Comparison of ENCODE assay signal across 13 mouse cellular contexts in the genomic region with DNA sequence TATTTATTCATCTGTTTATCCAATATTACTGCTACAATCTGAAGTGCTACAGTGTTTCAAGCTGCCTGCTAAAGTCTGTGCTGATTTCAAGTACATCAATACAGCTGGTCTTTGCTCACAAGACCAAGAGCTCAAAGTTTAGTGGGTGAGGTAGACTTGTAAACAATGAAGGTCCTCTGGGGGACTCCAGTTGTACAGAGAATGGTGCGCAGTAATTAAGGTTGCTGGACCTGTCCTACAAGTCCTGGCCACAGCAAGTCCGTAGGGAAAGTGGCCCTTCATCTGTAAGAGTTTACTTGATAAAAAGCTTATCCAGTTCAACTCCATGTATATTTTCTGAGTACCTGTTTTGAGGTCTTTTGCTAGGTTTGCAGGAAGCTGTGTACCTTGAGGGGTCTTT. TPM values are rescaled to one million over a fixed set of nuclear protein-coding genes. Genes with fewer than 3 reads are reported as not detected.
A peak's percentile ranks its signal among the peaks of the same experiment; 100 is the strongest.
DNase-seq lines count a peak whose midpoint lies in the region; ATAC-seq and TF ChIP-seq lines count a peak whose summit lies in the region.
"Had no signal": no experiment of that assay in that cellular context is flagged by ENCODE, and none has a peak within 500 bp of the region (broad histone marks: within the 10 kb centered on the region; RNA-seq: fewer than 3 reads in every experiment).

No protein-coding gene starts in this region.

- 42% methylated on average over 2 of the region's 2 CpGs for WGBS in midbrain, embryonic 10.5 days
- 62% methylated on average over 2 of the region's 2 CpGs for WGBS in midbrain, postnatal 0 days
- 34% methylated on average over 2 of the region's 2 CpGs for WGBS in hindbrain, embryonic 11.5 days
- WGBS in lung, postnatal 0 days, result 34% methylated on average over 2 of the region's 2 CpGs
- WGBS in stomach, embryonic 14.5 days, result 49% methylated on average over 2 of the region's 2 CpGs
- WGBS in liver, postnatal 0 days (ENCODE audit: insufficient replicate concordance), result 50% methylated on average over 2 of the region's 2 CpGs

- H3K4me1 ChIP-seq in midbrain, embryonic 10.5 days, result peaks cover 46% of the 10 kb centered on the region
- 0 out of 2 replicates have a peak, but pooled peaks cover 9% of the 10 kb centered on the region for H3K4me1 ChIP-seq in midbrain, postnatal 0 days (ENCODE audit: insufficient read depth, low read length)
- peaks cover 7% of the 10 kb centered on the region; the same call in 1 of the 2 replicates for H3K4me1 ChIP-seq in hindbrain, embryonic 11.5 days (replicated peaks; ENCODE audit: control insufficient read depth, insufficient read depth, low read length)
- H3K4me1 ChIP-seq in lung, postnatal 0 days (ENCODE audit: insufficient read depth, low read depth, low read length), result no peaks in the 10 kb centered on the region
- no peaks in the 10 kb centered on the region; the same call in 1 of the 2 replicates for H3K4me1 ChIP-seq in stomach, embryonic 14.5 days (ENCODE audit: control insufficient read depth, insufficient read depth, low read length)
- H3K4me1 ChIP-seq in liver, postnatal 0 days (ENCODE audit: insufficient read depth), result peaks cover 8% of the 10 kb centered on the region

- H3K4me2 ChIP-seq in midbrain, postnatal 0 days (ENCODE audit: low read depth, low read length, poor library complexity, severe bottlenecking), result no peak overlapping the region
- peak overlapping the region; percentile 86 for H3K4me2 ChIP-seq in hindbrain, embryonic 11.5 days (replicated peaks; ENCODE audit: low read depth, low read length)
- peak overlapping the region; percentile 1; the same call in 1 of the 2 replicates for H3K4me2 ChIP-seq in lung, postnatal 0 days (replicated peaks; ENCODE audit: low read depth, low read length)
- H3K4me2 ChIP-seq in stomach, embryonic 14.5 days (replicated peaks; ENCODE audit: low read depth, low read length), result peak overlapping the region; percentile 93; the same call in 1 of the 2 replicates
- H3K4me2 ChIP-seq in liver, postnatal 0 days (ENCODE audit: low read depth, low read length), result no peak overlapping the region

- no peak for TF ChIP-seq CTCF in midbrain, postnatal 0 days (IDR thresholded peaks at IDR 0.05)
- no peak for TF ChIP-seq CTCF in lung, postnatal 0 days (IDR thresholded peaks at IDR 0.05)
- no peak for TF ChIP-seq CTCF in liver, postnatal 0 days (IDR thresholded peaks at IDR 0.05; ENCODE audit: low read depth)

- H3K36me3 ChIP-seq in midbrain, embryonic 10.5 days, result no peaks in the 10 kb centered on the region
- no peaks in the 10 kb centered on the region for H3K36me3 ChIP-seq in midbrain, postnatal 0 days (ENCODE audit: insufficient read depth, low read length)
- H3K36me3 ChIP-seq in hindbrain, embryonic 11.5 days (ENCODE audit: control insufficient read depth, insufficient read depth, low read length), result no peaks in the 10 kb centered on the region
- no peaks in the 10 kb centered on the region for H3K36me3 ChIP-seq in lung, postnatal 0 days (ENCODE audit: insufficient read depth, low read length)
- no peaks in the 10 kb centered on the region for H3K36me3 ChIP-seq in stomach, embryonic 14.5 days (ENCODE audit: control insufficient read depth, insufficient read depth, low read length)
- no peaks in the 10 kb centered on the region for H3K36me3 ChIP-seq in liver, postnatal 0 days (replicated peaks; ENCODE audit: insufficient read depth, low read length)
- H3K36me3 ChIP-seq: heart, embryonic 10.5 days had no signal

- ATAC-seq in midbrain, postnatal 0 days (ENCODE audit: low FRiP score), result no peak
- ATAC-seq in hindbrain, embryonic 11.5 days (ENCODE audit: low FRiP score), result no peak
- peak; percentile 67 for ATAC-seq in lung, postnatal 0 days
- peak; percentile 64; the same call in 1 of the 2 replicates for ATAC-seq in stomach, embryonic 14.5 days (ENCODE audit: insufficient number of reproducible peaks, insufficient read depth, low FRiP score, low read depth)
- no peak for ATAC-seq in liver, postnatal 0 days

- DNase-seq in midbrain, embryonic 10.5 days (ENCODE audit: low spot score), result no peak
- DNase-seq in midbrain, postnatal 0 days (ENCODE audit: low spot score), result no peak
- no peak for DNase-seq in hindbrain, embryonic 11.5 days (ENCODE audit: low spot score)
- peak; percentile 75 for DNase-seq in lung, postnatal 0 days (ENCODE audit: low spot score)
- DNase-seq in heart, adult 9 months (ENCODE audit: low spot score in 2 of 2), result no peak
- no peak for DNase-seq in liver, postnatal 0 days
- no peak for DNase-seq in spleen, postnatal 4 days (ENCODE audit: low spot score in 2 of 2)
- DNase-seq: cerebellum, adult 11-12 months; kidney, postnatal 14 days; thymus, postnatal 25 days had no signal

- no peak overlapping the region for H3K9ac ChIP-seq in midbrain, postnatal 0 days (replicated peaks; ENCODE audit: low read length, poor library complexity, severe bottlenecking)
- H3K9ac ChIP-seq in hindbrain, embryonic 11.5 days (ENCODE audit: low read depth, low read length), result no peak overlapping the region
- no peak overlapping the region for H3K9ac ChIP-seq in lung, postnatal 0 days (replicated peaks; ENCODE audit: low read depth)
- no peak overlapping the region for H3K9ac ChIP-seq in stomach, embryonic 14.5 days (replicated peaks; ENCODE audit: low read depth, low read length)
- H3K9ac ChIP-seq in liver, postnatal 0 days (replicated peaks), result no peak overlapping the region

- peak overlapping the region; percentile 95 for H3K4me3 ChIP-seq in midbrain, embryonic 10.5 days
- H3K4me3 ChIP-seq in midbrain, postnatal 0 days (ENCODE audit: low read depth, low read length), result no peak overlapping the region
- peak overlapping the region; percentile 87; the same call in 1 of the 2 replicates for H3K4me3 ChIP-seq in hindbrain, embryonic 11.5 days (ENCODE audit: low read depth, low read length)
- no peak overlapping the region for H3K4me3 ChIP-seq in lung, postnatal 0 days (ENCODE audit: low read depth, low read length)
- H3K4me3 ChIP-seq in stomach, embryonic 14.5 days (ENCODE audit: low read depth, low read length), result peak overlapping the region; percentile 81; the same call in 1 of the 2 replicates
- no peak overlapping the region for H3K4me3 ChIP-seq in liver, postnatal 0 days (ENCODE audit: low read depth, low read length)
- H3K4me3 ChIP-seq: erythroblast, embryonic 14.5 days had no signal

- TF ChIP-seq EP300 in lung, postnatal 0 days (IDR thresholded peaks at IDR 0.05), result no peak
- TF ChIP-seq EP300 in liver, postnatal 0 days (IDR thresholded peaks at IDR 0.05; ENCODE audit: low read depth), result no peak

- no peaks in the 10 kb centered on the region for H3K9me3 ChIP-seq in midbrain, embryonic 10.5 days (replicated peaks)
- no peaks in the 10 kb centered on the region for H3K9me3 ChIP-seq in midbrain, postnatal 0 days (ENCODE audit: low read length)
- H3K9me3 ChIP-seq in hindbrain, embryonic 11.5 days (ENCODE audit: control insufficient read depth, low read length), result no peaks in the 10 kb centered on the region
- H3K9me3 ChIP-seq in lung, postnatal 0 days (ENCODE audit: low read length), result no peaks in the 10 kb centered on the region
- no peaks in the 10 kb centered on the region for H3K9me3 ChIP-seq in stomach, embryonic 14.5 days (ENCODE audit: control insufficient read depth, low read depth, low read length)
- no peaks in the 10 kb centered on the region for H3K9me3 ChIP-seq in liver, postnatal 0 days (ENCODE audit: low read length)
- H3K9me3 ChIP-seq: heart, embryonic 10.5 days had no signal

- H3K27ac ChIP-seq in midbrain, embryonic 10.5 days (replicated peaks), result no peak overlapping the region
- H3K27ac ChIP-seq in midbrain, postnatal 0 days (ENCODE audit: low read depth, low read length), result no peak overlapping the region
- H3K27ac ChIP-seq in hindbrain, embryonic 11.5 days (ENCODE audit: low read depth, low read length), result no peak overlapping the region
- H3K27ac ChIP-seq in lung, postnatal 0 days (ENCODE audit: low read length), result no peak overlapping the region
- peak overlapping the region; percentile 62; the same call in 1 of the 2 replicates for H3K27ac ChIP-seq in stomach, embryonic 14.5 days (ENCODE audit: low read length)
- no peak overlapping the region for H3K27ac ChIP-seq in liver, postnatal 0 days (ENCODE audit: low read depth)
- H3K27ac ChIP-seq: heart, embryonic 10.5 days had no signal

- peaks cover 33% of the 10 kb centered on the region for H3K27me3 ChIP-seq in midbrain, embryonic 10.5 days (ENCODE audit: low read depth, poor library complexity, severe bottlenecking)
- no peaks in the 10 kb centered on the region for H3K27me3 ChIP-seq in midbrain, postnatal 0 days (ENCODE audit: insufficient read depth, low read length)
- H3K27me3 ChIP-seq in hindbrain, embryonic 11.5 days (ENCODE audit: control insufficient read depth, insufficient read depth, low read length), result no peaks in the 10 kb centered on the region
- peaks cover 6% of the 10 kb centered on the region; the same call in 1 of the 2 replicates for H3K27me3 ChIP-seq in lung, postnatal 0 days (replicated peaks; ENCODE audit: insufficient read depth, low read length)
- no peaks in the 10 kb centered on the region for H3K27me3 ChIP-seq in stomach, embryonic 14.5 days (ENCODE audit: control insufficient read depth, insufficient read depth, low read length)
- H3K27me3 ChIP-seq in liver, postnatal 0 days (ENCODE audit: insufficient read depth, low read length), result peaks cover 29% of the 10 kb centered on the region

RNA-seq across cellular contexts. Expression of a gene that starts 1.9 kb away (rescaled TPM):
- polyA plus RNA-seq in midbrain, embryonic 10.5 days (2016; fragmentation: Nextera tagmentation; extraction: Ambion mirVana), result 70.4 and 90.6 TPM in 2 replicates
- total RNA-seq in midbrain, postnatal 0 days (2014; rRNA removed), result 162 and 193 TPM in 2 replicates
- polyA plus RNA-seq in midbrain, postnatal 0 days (2015; fragmentation: Nextera tagmentation; extraction: Ambion mirVana), result 131 TPM in 2 replicates
- polyA plus RNA-seq in hindbrain, embryonic 11.5 days (2014; fragmentation: Nextera tagmentation; extraction: Ambion mirVana), result 88.8 and 104 TPM in 2 replicates
- 6.7 and 6.9 TPM in 2 replicates for polyA plus RNA-seq in lung, postnatal 0 days (2015; fragmentation: Nextera tagmentation; extraction: Ambion mirVana)
- 35.7 and 36.2 TPM in 2 replicates for polyA plus RNA-seq in stomach, embryonic 14.5 days (2014; fragmentation: Nextera tagmentation; extraction: Ambion mirVana)
- polyA plus RNA-seq in liver, postnatal 0 days (2015; fragmentation: Nextera tagmentation; extraction: Ambion mirVana), result 8.1 and 9.6 TPM in 2 replicates

RNA-seq across cellular contexts. Expression of a gene that starts 52.2 kb away (rescaled TPM):
- 5.3 and 5.7 TPM in 2 replicates for polyA plus RNA-seq in midbrain, embryonic 10.5 days (2016; fragmentation: Nextera tagmentation; extraction: Ambion mirVana)
- total RNA-seq in midbrain, postnatal 0 days (2014; rRNA removed), result 13.5 and 13.7 TPM in 2 replicates
- polyA plus RNA-seq in midbrain, postnatal 0 days (2015; fragmentation: Nextera tagmentation; extraction: Ambion mirVana), result 24.0 and 25.4 TPM in 2 replicates
- 4.2 and 6.3 TPM in 2 replicates for polyA plus RNA-seq in hindbrain, embryonic 11.5 days (2014; fragmentation: Nextera tagmentation; extraction: Ambion mirVana)
- 4.2 TPM in 2 replicates for polyA plus RNA-seq in lung, postnatal 0 days (2015; fragmentation: Nextera tagmentation; extraction: Ambion mirVana)
- polyA plus RNA-seq in stomach, embryonic 14.5 days (2014; fragmentation: Nextera tagmentation; extraction: Ambion mirVana), result 12.1 and 13.3 TPM in 2 replicates
- 51.0 and 55.0 TPM in 2 replicates for polyA plus RNA-seq in liver, postnatal 0 days (2015; fragmentation: Nextera tagmentation; extraction: Ambion mirVana)

Comparison
In these comparisons a context has a peak if more than half of its experiments do, and no peak if none do; other contexts are left out.
1. H3K4me3 ChIP-seq: peak in midbrain, embryonic 10.5 days (single experiment), hindbrain, embryonic 11.5 days (single experiment) and stomach, embryonic 14.5 days (single experiment); none in midbrain, postnatal 0 days (single experiment), lung, postnatal 0 days (single experiment) and liver, postnatal 0 days (single experiment).
2. ATAC-seq: peak in lung, postnatal 0 days (single experiment) and stomach, embryonic 14.5 days (single experiment); none in midbrain, postnatal 0 days (single experiment), hindbrain, embryonic 11.5 days (single experiment) and liver, postnatal 0 days (single experiment).
3. H3K4me2 ChIP-seq: peak in hindbrain, embryonic 11.5 days (single experiment), lung, postnatal 0 days (single experiment) and stomach, embryonic 14.5 days (single experiment); none in midbrain, postnatal 0 days (single experiment) and liver, postnatal 0 days (single experiment).